Mouse (Mus musculus) thymus, adult 2 months (tissue): ENCODE results near the gene Ubxn6. TPM values are rescaled to one million over a fixed set of nuclear protein-coding genes. Genes with fewer than 3 reads are reported as not detected.

Experiments used
- DNase-seq: peaks from one replicate; pipeline ENCODE4 v3.0.0; 2021
- H3K27ac ChIP-seq: fragments of 200-500 bp; 2 replicates; pipeline ENCODE4 v1.5.1; 2012; ENCODE audit warnings: low read length, control low read depth; ENCODE audit not compliant: control insufficient read depth, insufficient read depth
- H3K27me3 ChIP-seq: fragments of 200-500 bp; 2 replicates; pipeline ENCODE4 v1.6.1; 2012; ENCODE audit warnings: mild to moderate bottlenecking, low read length, moderate library complexity, mixed read lengths; ENCODE audit not compliant: control insufficient read depth, insufficient read depth
- H3K36me3 ChIP-seq: fragments of 200-500 bp; 2 replicates; pipeline ENCODE4 v1.6.1; 2012; ENCODE audit warnings: mild to moderate bottlenecking, low read length, moderate library complexity; ENCODE audit not compliant: control insufficient read depth, insufficient read depth
- H3K4me1 ChIP-seq: fragments of 200-500 bp; replicated peaks from 2 replicates; pipeline ENCODE4 v1.6.1; 2012; ENCODE audit warnings: low read length; ENCODE audit not compliant: control insufficient read depth, insufficient read depth
- H3K4me3 ChIP-seq: fragments of 200-500 bp; 2 replicates; pipeline ENCODE4 v1.5.1; 2012; ENCODE audit warnings: mild to moderate bottlenecking, low read length, control low read depth, moderate library complexity; ENCODE audit not compliant: control insufficient read depth, insufficient read depth
- CTCF ChIP-seq: fragments of 200-500 bp; IDR thresholded peaks from 2 replicates; pipeline ENCODE4 v1.5.1; 2012; ENCODE audit warnings: mild to moderate bottlenecking, control low read depth, low read length, moderate library complexity, borderline replicate concordance; ENCODE audit not compliant: control insufficient read depth, poor library complexity, insufficient read depth; ENCODE audit errors: extremely low read depth
- POLR2A ChIP-seq: fragments of 200-500 bp; IDR thresholded peaks from 2 replicates; pipeline ENCODE4 v1.6.1; 2012; ENCODE audit warnings: mild to moderate bottlenecking, low read length, control low read depth, moderate library complexity; ENCODE audit not compliant: control insufficient read depth, poor library complexity, insufficient read depth; ENCODE audit errors: extremely low read depth
- WGBS: fragments of 180-500 bp; shearing (Covaris S2); methylation state at CpG from one replicate; pipeline ENCODE4 v1.1.7; 2018; 5-methylcytosine and 5-hydroxymethylcytosine counted together
- polyA plus RNA-seq: library from polyadenylated mRNA; depleted of rRNA; stranded (reverse); fragments of >200 nt; gene quantifications from 2 replicates; pipeline ENCODE4 v1.2.3, GENCODE M21; 2012

Ubxn6 gene
- polyA plus RNA-seq, 1 experiment: 93.1 TPM

- DNase-seq: no peak
- peaks cover 8% of the 10 kb centered on the region; the same call in 1 of the 2 replicates for H3K27me3 ChIP-seq
- TF ChIP-seq CTCF (no peak), POLR2A (no peak)
- 9% methylated on average over 27 of the region's 27 CpGs for WGBS
- H3K36me3 ChIP-seq: no peaks in the 10 kb centered on the region
- H3K27ac ChIP-seq: no peak within 1 kb of the TSS
- H3K4me1 ChIP-seq: no peaks in the 10 kb centered on the region; the same call in 1 of the 2 replicates
- H3K4me3 ChIP-seq: no peak within 1 kb of the TSS
Measured at GRCm38 (mm10) chr17:56117251-56117710, 42.5 kb upstream of the Ubxn6 start, which contains the start of gene Plin5. Plin5 (minus strand) TSS chr17:56117596.

- TF ChIP-seq POLR2A: no peak
- no peak for TF ChIP-seq CTCF
- H3K4me3 ChIP-seq: no peak overlapping the region
- no peak for DNase-seq
- H3K36me3 ChIP-seq: no peaks in the 10 kb centered on the region
- H3K4me1 ChIP-seq: no peaks in the 10 kb centered on the region; the same call in 1 of the 2 replicates
- H3K27ac ChIP-seq: no peak overlapping the region
- 84% methylated on average over 10 of the region's 10 CpGs for WGBS
- peaks cover 6% of the 10 kb centered on the region; the same call in 1 of the 2 replicates for H3K27me3 ChIP-seq
Measured at GRCm38 (mm10) chr17:56116193-56116592, 41.4 kb upstream of the Ubxn6 start.

- DNase-seq: no peak
- Histone ChIP-seq H3K36me3 (no peaks in the 10 kb centered on the region), H3K27ac (no peak overlapping the region), H3K4me3 (no peak overlapping the region), H3K27me3 (no peaks in the 10 kb centered on the region; the same call in 1 of the 2 replicates), H3K4me1 (no peaks in the 10 kb centered on the region; the same call in 1 of the 2 replicates)
- 90% methylated on average over 3 of the region's 3 CpGs for WGBS
- TF ChIP-seq POLR2A (no peak), CTCF (no peak)
Measured at GRCm38 (mm10) chr17:56112743-56113142, 37.9 kb upstream of the Ubxn6 start.

GRCm38 (mm10) chr17:56111864-56112263 lies 37.0 kb upstream of the Ubxn6 start:
- TF ChIP-seq CTCF (peak; percentile 86; the same call in 1 of the 2 replicates), POLR2A (no peak)
- H3K27me3 ChIP-seq: no peaks in the 10 kb centered on the region
- H3K4me3 ChIP-seq: no peak overlapping the region
- H3K36me3 ChIP-seq: no peaks in the 10 kb centered on the region
- peak; percentile 62 for DNase-seq
- 63% methylated on average over 5 of the region's 5 CpGs for WGBS
- no peak overlapping the region for H3K27ac ChIP-seq
- H3K4me1 ChIP-seq: no peaks in the 10 kb centered on the region

DNA sequence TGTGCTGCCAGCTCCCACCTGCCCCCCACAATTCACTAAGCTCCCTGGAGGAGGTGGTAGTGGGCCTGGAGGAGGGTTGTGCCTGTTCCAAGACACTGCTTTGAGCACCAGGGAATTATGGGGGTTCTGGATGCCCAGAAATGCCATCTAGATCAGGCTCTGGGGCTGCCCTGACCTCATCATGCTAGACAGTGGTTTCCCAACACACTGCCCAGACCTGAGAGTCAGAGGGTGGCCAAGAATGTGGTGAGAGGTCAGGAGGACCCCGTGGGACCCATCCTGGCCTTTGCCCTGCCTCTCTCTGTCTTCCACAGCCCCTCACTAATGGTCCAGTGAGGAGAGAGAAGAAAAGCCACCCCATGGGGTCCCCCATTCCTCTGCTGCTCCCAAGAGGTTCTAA lies 36.2 kb upstream of the Ubxn6 start:
- no peak for TF ChIP-seq CTCF
- TF ChIP-seq POLR2A: no peak
- Histone ChIP-seq H3K4me1 (no peaks in the 10 kb centered on the region), H3K27me3 (no peaks in the 10 kb centered on the region), H3K4me3 (no peak overlapping the region), H3K36me3 (no peaks in the 10 kb centered on the region), H3K27ac (no peak overlapping the region)
- DNase-seq: no peak
- 79% methylated on average over 1 of the region's 1 CpGs for WGBS

DNA sequence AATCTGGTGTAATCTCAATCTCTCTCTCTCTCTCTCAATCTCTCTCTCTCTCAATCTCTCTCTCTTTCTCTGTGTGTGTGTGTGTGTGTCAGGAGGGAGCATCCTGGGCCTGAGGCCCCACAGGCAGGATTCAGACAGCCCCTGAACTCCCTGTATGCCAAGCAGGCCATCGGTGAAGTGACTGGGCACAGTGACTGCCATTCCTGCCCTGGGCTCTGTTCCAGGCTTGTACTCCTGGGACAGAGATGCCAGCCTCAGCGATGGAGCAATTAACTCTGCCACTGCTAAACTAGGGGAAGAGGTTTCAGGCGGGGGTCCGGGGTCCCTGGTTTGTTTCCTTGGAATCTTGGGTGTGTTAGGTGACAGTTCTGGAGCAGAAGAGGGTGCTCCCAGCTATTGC lies 35.7 kb upstream of the Ubxn6 start:
- Histone ChIP-seq H3K4me1 (no peaks in the 10 kb centered on the region), H3K27me3 (no peaks in the 10 kb centered on the region), H3K36me3 (no peaks in the 10 kb centered on the region), H3K27ac (no peak overlapping the region), H3K4me3 (no peak overlapping the region)
- TF ChIP-seq POLR2A (no peak), CTCF (no peak)
- 88% methylated on average over 4 of the region's 4 CpGs for WGBS
- DNase-seq: no peak

DNA sequence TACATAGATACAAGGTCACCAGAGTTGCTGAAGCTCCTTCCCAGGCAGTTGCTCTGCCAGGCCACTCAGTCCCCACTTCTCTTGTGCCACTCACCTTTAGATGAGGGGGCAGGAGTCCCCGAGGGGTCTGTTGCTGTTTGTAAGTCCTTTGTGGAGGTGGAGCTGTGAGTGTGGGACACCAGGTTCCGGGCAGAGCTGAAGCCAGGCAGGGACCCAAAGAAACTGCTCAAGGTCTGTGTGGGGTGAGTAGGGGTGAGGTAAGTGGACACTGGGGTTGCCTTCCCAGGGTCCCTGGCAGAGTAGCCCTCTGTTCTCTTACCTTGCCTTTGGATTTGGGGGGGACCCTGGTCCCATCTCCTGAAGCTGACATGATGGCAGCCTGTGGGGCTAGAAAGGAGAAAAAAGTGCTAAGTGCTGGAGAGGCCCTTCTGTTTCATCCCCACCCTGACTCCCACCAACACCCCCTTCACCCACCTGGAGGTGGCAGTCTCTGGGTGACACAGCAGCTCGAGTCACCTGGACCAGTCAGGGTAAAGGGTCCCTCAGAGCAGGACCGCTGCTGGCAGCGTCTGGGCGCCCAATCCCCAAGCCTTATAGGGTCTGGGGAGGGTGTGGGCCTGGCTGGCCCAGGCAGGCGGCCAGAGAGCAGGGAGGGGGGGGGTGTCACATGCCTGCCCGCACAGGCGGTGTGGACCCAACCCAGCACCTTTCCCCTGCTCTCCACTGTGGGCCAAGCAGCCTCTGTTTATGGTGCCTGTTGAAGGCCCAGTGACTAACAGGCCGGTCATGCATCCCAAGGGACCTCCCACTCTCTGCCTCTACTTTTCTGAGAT lies 34.6 kb upstream of the Ubxn6 start, which contains the start of gene Plin4:
Gene Plin4, minus strand, starts transcription at position 585 of the 833 bp plus-strand sequence.
- Histone ChIP-seq H3K4me3 (no peak within 1 kb of the TSS), H3K27me3 (no peaks in the 10 kb centered on the region), H3K4me1 (no peaks in the 10 kb centered on the region), H3K27ac (no peak within 1 kb of the TSS), H3K36me3 (no peaks in the 10 kb centered on the region)
- DNase-seq: no peak
- WGBS: 91% methylated on average over 10 of the region's 10 CpGs
- TF ChIP-seq CTCF: no peak
- no peak for TF ChIP-seq POLR2A
